Mouse (Mus musculus): Measurements from ENCODE around the gene Stap2.

The Stap2 gene

DNA sequence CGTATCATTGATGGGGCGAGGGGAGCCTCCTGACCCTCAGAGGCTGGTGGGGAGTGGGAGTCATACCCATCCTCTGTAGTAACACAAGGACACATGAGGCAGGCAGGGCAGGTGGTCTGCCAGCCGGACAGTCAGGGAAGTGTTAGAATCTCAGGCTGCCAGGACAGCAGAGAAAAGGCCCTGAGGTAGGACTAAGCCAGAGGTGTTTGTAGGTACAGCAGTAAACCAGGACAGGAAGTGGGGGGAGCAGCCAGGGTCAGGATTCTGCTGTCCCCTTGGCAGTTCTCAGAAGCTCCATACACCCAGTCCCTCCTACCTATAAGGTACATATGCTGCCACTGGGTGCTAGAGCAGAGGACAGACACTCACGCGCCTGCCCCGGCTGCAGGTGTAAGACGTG is 43.8 kb downstream of the Stap2 start:
- intact Hi-C loops (cut with DNase I): no loop called here

DNA sequence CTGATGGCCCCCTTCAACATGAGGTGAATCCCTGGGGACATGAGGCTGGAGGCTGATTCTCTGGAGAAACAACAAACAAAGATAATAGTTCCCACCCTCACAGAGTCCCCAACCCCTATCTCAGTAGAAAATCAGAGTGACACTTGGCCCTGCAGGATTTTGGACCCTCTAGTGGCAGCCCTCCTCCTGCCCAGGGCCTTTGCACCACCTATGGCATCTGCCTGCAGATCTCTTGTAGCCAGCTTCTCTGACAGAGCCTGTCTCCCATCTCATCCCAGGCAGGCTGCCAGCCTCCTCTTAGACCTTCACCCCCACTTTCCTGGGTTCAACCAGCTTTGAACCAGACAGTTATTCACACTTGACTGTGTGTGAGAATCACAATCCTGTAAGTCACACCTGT is 44.6 kb downstream of the Stap2 start:
- intact Hi-C loops (cut with DNase I): no loop called here

DNA sequence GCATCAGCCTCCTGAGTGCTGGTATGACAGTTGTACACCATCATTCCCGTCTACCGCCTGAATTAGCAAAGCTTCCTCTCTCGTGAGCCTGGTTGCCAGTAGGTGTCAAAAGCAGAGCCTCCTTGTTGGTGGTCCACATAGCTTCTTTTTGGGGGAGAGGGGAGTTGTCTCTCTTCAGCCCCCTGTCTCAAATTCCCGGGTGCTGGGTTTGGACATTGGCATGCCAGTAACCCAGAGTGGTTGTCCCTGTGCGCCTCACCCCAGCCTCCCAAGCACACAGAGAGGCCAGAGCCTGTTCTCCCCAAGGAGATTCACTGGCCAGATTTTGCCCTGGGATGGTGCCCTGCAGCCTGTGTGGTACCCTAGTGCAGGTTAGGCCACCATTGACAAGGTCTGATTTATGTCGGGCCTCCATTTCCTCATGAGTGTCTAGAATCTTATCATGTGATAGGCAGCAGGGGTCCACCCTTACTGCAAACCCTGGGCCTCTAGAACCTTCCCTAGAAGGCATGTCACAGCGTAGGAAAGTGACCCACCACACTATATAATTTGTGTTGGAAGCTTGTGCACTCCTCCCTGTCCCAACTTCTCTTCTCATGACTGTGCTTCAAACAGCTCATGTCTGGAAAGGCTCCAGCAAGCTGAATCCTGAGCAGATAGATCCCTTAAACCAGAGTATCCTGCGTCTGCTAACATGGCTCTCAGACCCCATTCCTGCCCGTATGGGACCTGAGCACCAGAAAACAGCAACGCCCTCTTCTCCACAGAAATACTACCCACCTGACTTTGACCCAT is 45.2 kb downstream of the Stap2 start:
- intact Hi-C loops (cut with DNase I): loop anchor here (5.0 to 10.0 kb wide), 2 partner anchors 52 to 255 kb away; no protein-coding TSS in a partner anchor

DNA sequence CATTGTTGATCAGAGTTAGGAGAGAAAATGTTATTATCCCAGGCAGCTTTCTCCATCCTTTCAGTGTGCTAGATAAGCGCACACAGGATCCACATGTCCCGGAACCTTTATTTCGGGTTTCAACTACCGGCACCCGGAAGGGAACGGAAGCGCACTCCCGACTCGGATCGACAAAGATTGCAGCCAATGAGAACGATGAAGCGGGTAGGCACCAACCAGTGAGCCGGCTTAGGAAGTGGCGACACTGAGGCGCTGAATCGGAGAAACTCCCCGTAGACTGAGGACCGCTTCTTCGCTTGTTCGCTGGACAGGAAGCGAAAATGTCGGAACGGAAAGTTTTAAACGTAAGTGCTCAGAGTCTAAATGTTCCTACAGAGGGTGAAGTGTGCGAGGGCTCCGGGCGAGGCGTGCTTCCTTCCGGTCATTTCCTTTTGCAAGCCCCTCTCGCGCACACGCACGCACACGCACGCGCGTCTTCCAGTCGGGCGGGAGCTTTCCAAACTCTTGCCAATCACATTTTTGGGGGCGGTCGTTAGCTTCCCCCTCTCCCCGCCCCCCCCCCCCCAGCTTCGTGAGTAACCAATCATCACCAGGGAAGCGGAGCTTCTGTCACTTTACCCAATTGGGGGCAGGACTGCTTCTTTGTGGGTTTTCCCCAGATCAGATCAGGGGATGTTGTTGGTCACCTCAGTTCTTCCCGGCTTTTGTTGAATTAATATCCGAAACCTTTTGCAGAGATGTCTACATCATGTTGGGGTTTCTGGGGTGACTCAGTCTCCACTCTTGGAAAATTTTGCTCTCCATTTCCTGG is 46.3 kb downstream of the Stap2 start, which contains the start of gene Yju2:
Gene Yju2 (plus strand): TSS at position 182 of the 811 bp plus-strand sequence.
- intact Hi-C loops (cut with DNase I): loop anchor here (5.0 to 10.0 kb wide), 2 partner anchors 53 to 254 kb away; no protein-coding TSS in a partner anchor

DNA sequence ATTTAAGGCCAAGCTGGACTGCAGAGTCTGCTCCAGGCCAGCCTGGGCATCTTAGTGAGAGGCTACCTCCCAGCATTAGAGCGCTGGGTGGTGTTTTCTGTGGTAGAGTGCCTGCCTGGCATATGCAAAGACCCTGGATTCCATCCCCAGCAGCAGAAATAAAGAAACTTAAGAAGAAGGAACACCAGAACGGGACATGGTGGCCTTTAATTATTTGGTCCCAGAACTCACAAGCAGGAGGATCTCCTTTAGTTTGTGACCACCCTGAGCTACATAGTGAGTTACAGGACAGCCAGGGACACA is 46.8 kb downstream of the Stap2 start:
- intact Hi-C loops (cut with DNase I): loop anchor here (5.0 to 10.0 kb wide), 2 partner anchors 54 to 254 kb away; no protein-coding TSS in a partner anchor

DNA sequence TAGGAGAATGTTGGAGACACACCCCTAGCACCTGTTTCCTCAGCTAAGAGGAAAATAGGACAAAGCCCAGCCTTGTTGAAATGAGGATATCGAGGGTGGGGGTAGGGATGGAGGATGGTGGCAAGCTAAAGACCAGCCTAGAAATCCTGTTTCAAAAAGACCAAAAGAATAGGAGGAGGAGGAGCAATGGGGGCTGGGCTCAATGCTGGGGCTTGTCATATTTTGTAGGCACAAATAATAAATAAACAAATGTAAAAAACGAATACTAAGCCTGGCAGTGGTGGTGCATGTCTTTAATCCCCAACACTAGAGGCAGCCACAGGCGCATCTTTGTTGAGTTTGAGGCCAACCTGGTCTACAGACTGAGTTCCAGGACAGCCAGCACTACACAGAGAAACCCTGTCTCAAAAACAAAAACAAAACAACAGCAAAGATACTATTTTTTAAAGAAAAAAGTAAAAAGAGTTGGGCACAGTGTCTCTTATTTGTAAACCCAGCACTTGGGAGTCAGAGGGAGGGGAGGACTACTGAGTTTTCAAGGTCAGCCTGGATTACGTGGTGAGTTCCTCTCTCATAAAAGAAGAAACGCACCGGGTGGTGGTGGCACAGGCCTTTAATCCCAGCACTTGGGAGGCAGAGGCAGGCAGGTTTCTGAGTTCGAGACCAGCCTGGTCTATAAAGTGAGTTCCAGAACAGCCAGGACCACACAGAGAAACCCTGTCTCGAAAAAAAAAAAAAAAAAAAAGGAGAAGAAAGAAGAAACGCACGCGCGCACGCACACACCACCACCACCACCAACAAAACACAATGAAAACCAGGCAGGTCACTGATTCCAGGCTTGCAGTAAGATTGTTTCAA is 47.4 kb downstream of the Stap2 start:
- intact Hi-C loops (cut with DNase I): loop anchor here (5.0 to 10.0 kb wide), 2 partner anchors 54 to 253 kb away; no protein-coding TSS in a partner anchor

DNA sequence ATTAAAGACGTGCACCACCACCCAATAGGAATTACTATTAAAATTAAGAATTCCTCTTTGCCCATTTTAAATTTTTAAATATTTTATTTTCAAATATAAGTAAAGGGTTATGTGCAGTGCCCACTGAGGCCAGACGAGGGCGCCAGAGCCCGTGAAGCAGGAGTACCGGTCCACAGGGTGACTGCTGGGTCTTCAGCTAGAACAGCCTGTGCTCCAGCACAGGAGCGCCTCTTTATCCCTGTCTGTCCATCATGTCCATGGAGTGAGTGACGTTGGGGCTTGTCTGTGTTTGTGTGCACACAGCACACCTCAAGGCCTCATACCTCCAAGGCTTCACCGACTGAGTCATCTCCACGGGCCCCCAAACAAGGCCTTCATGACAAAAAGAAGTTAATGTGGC is 48.2 kb downstream of the Stap2 start:
- intact Hi-C loops (cut with DNase I): loop anchor here (5.0 to 10.0 kb wide), 2 partner anchors 55 to 252 kb away; no protein-coding TSS in a partner anchor

DNA sequence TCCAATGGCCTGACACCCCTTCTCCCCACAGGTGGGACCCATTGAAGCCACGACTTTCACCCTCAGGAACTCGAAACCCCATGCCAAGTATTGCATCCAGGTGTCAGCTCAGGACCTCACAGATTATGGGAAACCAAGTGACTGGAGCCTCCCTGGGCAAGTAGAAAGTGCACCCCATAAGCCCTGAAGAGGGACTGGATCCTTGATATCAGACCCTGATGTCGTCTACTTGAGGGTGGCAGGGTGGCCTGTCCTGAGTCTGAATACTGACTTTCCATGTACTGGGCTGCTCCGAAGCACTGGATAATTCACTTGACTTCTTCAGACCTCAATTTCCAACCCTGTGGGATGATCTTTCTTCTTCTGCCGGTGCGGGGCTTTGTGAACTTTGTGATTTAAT is 48.8 kb downstream of the Stap2 start:
- intact Hi-C loops (cut with DNase I): loop anchor here (5.0 to 10.0 kb wide), 2 partner anchors 56 to 252 kb away; no protein-coding TSS in a partner anchor

DNA sequence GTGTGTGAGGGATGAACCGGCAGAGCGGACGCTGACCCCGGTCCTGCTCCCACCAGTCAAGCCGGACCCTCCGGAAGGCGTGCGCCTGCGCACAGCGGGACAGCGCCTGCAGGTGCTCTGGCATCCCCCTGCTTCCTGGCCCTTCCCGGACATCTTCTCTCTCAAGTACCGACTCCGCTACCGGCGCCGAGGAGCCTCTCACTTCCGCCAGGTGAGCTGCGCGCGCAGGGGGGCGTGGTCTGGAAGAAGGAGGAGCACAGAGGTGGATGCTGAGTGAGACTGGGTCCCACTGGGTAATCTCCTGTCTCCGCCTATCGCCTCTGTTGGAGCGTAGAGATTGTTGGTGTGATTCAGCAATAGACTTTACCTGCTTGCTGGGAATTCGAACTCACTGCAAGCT is 49.3 kb downstream of the Stap2 start:
- intact Hi-C loops (cut with DNase I): loop anchor here (5.0 to 10.0 kb wide), 2 partner anchors 56 to 251 kb away; no protein-coding TSS in a partner anchor

DNA sequence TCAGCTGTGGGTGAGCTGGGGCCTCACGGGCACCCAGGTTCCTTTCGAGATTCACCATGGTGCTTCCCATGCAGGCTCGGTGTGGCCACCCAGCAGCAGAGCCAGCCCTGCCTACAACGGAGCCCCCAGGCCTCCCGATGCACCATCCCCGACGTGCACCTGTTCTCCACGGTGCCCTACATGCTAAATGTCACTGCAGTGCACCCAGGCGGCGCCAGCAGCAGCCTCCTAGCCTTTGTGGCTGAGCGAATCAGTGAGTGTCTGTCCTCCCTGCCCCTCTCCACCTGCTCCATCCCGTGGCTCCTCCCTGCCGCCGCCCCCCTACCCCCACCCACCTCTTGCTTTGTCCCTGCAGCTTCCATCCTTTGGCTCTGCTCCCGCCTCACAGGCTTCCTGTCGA is 51.2 kb downstream of the Stap2 start:
- intact Hi-C loops (cut with DNase I): loop anchor here (5.0 to 10.0 kb wide), 2 partner anchors 72 to 249 kb away; no protein-coding TSS in a partner anchor

DNA sequence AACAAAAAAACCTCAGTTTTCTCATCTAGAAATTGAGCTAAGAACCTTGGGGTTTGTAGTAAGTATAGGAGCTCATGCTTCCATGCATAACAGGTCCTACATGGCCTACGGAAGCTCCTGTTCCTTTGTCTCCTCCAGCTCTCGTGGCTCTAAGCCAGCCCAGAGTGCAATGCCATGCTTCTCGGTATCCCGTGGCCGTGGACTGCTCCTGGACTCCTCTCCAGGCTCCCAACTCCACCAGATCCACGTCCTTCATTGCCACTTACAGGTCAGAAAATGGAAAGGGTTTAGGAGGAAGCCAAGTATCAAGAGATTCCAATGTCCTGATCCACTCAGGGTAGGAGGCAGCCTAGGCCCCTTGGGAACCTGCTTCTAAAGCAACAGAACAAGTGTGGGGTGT is 51.6 kb downstream of the Stap2 start:
- intact Hi-C loops (cut with DNase I): loop anchor here (5.0 to 10.0 kb wide), 2 partner anchors 71 to 249 kb away; no protein-coding TSS in a partner anchor

DNA sequence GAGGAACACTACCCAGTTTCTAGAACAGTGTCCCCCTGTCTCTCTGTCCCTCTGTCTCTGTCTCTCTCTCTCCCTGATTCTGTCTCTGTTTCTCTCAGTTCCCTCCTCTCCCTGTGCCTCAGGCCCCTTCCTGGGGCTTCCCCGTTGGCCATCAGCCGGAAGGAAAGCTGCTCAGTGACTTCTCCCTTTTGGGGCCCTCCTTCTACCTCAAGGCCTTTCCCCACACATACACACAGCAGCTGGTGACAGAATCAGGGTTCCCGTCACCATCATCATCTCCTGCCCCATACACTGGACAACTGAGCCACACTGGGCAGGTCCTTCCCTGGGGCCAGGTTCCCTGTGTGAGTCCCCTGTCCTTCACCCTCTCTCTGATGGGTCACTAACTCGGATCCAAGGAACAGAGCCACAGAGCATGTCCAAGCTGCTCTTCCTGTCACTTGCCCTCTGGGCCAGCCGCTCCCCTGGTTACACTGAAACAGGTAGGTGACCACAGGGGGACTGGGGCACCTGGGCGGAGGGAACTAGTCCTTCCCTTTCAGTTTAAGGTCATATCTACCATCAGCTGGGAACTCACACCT is 52.8 kb downstream of the Stap2 start, which contains the start of gene Ebi3:
Gene Ebi3 (plus strand): TSS at position 194 of the 581 bp plus-strand sequence.
- intact Hi-C loops (cut with DNase I): loop anchor here (5.0 to 10.0 kb wide), 2 partner anchors 70 to 248 kb away; no protein-coding TSS in a partner anchor

DNA sequence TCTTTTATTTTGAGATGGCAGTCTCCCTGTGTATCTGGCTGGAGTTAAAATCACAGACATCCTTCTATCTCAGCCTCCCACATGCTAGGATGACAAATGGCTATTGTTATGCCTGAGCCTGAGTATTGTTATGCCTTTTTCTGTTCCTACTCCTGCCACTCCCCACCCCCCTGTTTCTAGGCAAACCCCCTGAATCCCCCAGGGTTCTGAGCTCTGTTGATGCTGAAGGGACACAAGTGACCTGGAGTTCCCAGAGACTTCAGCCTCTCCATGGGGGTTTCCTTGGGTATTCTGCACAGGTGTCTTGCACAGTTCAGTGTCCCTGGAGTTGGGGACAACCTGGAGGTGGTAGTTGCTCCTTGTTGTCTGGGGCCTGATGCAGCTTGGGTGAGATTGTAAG is 53.3 kb downstream of the Stap2 start:
- intact Hi-C loops (cut with DNase I): loop anchor here (5.0 to 10.0 kb wide), 2 partner anchors 70 to 247 kb away; no protein-coding TSS in a partner anchor

DNA sequence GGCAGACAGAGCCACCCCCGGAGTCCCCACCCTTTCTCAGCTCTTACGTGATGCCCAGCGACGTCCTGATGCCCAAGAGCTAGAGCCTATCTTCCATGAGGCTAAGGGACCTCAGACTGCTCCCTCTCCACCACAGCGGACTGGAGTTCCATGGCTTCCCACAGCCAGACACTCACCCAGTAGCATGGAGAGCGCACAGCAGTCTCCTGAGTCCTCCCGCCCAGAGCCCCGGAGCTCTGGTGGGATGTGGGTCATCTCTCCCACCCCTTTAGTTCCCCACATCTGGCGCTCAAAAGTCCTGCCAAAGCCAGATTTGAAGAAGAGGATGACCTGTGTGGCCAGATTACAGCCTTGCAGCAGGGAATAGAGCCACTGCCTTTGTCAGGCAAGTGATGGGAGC is 54.8 kb downstream of the Stap2 start:
- intact Hi-C loops (cut with DNase I): loop anchor here (5.0 to 10.0 kb wide), 2 partner anchors 68 to 246 kb away; no protein-coding TSS in a partner anchor

DNA sequence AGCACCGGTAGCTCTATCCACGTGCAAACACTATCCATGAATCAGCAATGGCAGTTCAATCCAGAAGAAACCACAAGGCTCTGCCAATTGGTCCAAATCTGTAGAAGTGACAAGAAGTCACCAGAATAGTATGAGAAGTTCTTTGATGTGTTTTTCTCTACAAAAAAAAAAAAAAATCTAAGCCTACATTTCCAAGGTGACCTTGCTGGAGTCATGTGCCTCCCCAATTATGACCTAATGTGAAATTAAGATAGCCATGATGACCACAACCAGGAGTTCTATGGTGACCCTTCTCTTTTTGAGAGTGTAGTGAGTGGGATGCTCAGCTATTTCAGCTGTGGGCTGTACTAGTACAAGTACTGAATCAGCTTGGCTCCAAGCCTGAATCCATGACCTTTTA is 56.0 kb downstream of the Stap2 start, which contains the start of gene Zfp119b:
Gene Zfp119b (minus strand): TSS at position 101 of the 400 bp plus-strand sequence.
- intact Hi-C loops (cut with DNase I): loop anchor here (5.0 kb wide), 1 partner anchor 57 kb away; the partner anchor contains the start of gene Zfp959

DNA sequence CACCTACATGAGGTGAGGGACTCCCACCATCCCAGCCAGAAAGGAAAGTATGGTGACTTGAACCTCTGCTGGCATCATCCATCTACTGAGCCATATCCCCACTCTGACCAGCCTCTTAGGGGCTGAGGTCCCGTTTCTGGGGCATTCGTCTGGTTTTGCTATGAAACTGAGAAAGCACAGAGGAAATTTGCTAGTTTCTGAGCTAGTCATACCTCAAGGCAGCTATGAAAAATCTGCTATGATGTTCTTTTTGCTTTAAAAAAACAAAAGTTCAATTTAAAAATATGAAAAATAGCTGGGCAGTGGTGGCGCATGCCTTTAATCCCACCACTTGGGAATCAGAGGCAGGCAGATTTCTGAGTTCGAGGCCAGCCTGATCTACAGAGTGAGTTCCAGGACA is 56.7 kb downstream of the Stap2 start:
- intact Hi-C loops (cut with DNase I): loop anchor here (5.0 kb wide), 1 partner anchor 56 kb away; the partner anchor contains the start of gene Zfp959
